Mouse (Mus musculus) CD4-positive, CD25-positive, alpha-beta regulatory T cell, adult 2 months (primary cell): ENCODE measurements around the gene Tex30.
"Not testable (repeated sequence)": the region's sequence is repeated elsewhere in the genome, so short reads cannot be mapped to it uniquely, and the experiment has no call there.

Experiments used
- DNase-seq: peaks from one replicate; pipeline ENCODE4 v3.0.0-alpha.2; 2012; ENCODE audit warnings: low read depth, low spot score

Tex30 gene

GRCm38 (mm10) chr1:44102259-44102717 is at the start of gene Tex30:
Tex30 (minus strand) TSS chr1:44102441.
- peak; percentile 95 for DNase-seq

DNA sequence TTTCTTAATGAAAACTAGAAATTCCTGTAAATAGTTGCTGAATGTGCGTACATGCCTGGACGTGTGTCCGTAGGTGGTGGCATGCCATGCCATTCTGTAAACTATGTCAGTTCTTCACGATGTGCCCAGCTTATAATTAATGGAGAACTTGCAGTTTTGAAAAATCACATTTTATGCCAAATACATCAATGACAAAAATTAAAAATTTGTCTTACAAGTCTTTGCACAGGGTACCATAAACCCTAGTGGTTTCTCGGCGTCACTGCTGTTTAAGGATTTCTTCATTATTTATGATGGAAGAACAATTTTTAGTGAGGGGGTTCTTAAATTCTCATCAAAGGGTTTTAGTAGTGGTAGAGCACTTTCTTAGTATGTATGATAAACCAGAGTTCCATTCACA is 46.5 kb upstream of the Tex30 start:
- peak; percentile 33 for DNase-seq

- peak; percentile 92 for DNase-seq
These were observed 45.5 kb upstream of the Tex30 start, which contains the start of gene Ercc5 for GRCm38 (mm10) chr1:44147563-44148381. Ercc5 (plus strand) TSS chr1:44147744.

DNA sequence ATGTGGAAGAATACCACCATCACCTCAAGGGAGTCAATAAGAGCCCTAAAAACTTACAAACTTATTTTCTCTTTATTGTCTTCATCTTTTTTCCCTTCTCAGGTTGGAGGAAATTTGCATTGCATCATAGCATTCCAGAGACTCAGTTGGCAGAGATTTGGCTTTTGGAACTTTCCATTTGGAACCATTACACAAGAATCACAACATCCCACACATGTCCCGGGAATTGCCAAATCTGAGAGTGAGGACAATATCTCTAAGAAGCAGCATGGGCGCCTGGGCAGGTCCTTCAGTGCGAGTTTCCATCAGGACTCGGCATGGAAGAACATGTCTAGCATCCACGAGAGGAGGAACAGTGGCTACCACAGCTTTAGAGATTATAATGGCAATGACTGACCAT is 40.5 kb upstream of the Tex30 start:
- no peak for DNase-seq

DNA sequence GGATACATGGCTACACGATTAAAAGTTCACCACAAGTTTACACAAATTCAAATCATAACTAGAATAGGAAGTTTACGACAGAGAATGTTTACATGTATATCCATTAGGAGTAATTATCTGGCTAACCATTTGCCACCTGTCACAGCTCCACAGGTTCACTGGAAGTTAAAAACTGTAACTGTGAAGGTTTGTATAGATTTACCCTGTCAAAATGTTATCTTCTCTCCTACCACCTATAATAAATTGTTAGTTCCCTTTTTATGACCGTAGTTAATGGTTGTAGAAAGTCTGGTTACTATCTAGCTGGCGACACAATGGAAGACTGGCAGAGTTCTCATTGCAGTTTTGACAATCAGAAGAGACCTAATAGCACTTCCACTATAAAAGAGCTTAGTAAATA is 38.0 kb upstream of the Tex30 start:
- no peak for DNase-seq

DNA sequence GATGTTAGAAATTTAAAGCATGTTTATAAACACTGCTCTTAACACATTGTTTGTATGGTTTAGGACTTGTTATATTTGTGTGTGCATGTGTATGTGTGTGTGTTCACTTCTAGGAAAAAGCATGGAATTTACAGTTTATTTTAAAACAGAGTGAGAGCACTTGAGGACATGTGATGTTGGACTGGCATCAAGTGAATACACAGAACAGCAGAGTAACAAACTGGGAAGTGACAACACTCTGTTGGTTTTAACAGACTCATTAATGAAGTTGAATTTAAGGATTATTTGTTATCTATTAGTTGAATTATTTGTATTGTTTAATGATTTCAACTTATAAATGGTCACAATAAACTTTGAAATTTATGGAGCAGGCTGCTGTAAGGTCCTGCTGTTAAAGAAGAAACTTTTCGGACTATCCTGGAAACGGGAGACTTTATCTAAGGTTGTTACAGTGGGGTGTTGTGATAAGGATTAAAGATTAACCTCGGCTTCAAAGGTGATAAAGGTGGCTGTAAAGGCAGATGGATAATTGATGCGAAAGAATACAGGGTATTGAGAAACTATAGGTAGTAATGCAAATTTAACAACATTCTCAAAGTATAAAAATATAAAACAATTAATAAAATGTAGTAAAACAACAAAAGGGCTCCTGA is 27.8 kb upstream of the Tex30 start:
- DNase-seq: no peak

GRCm38 (mm10) chr1:44125590-44125989 is 23.3 kb upstream of the Tex30 start:
- no peak for DNase-seq

DNA sequence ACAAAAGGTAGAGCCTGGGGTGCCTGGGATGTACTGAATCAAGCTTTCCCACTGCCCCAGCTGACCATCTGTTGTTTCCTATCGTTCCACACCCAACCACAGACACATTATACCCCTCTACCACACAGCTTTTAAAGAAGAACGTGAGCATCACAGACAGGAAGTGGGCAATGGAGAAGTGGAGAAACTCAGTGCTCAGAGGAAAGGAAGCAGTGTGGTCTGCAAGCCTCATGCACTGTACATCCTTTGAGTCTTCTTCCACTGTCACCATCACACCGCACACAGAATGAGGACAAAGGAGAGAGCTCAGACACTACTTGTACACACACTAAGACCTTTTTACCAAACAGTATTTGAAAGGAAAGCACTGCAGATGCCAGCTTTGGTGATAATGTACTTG is 20.0 kb upstream of the Tex30 start:
- DNase-seq: peak; percentile 63

DNA sequence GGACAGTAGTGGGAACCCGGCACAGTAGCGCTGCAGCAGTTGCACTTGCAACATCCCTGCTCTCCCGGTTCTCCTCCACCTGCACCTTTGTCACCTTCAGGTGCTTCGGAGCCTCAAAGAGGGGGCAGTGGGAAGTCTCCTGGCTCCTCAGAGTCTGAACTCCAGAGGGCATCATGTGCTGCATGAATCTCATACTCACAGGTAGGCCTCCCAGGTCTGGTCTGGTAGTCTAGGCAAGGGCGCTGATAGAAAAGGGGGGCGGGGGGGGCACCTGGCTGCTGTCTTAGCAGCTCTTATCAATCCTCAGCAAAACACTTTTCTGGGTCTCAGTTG is 17.8 kb upstream of the Tex30 start:
- no peak for DNase-seq

GRCm38 (mm10) chr1:44119201-44120073 is 17.2 kb upstream of the Tex30 start:
- DNase-seq: peak; percentile 75

- peak; percentile 84 for DNase-seq
These were observed 16.2 kb upstream of the Tex30 start, which contains the start of the genes Kdelc1 and Bivm for GRCm38 (mm10) chr1:44118239-44119054. Kdelc1 (minus strand) TSS chr1:44118808. Bivm (plus strand) TSS chr1:44118957.

DNA sequence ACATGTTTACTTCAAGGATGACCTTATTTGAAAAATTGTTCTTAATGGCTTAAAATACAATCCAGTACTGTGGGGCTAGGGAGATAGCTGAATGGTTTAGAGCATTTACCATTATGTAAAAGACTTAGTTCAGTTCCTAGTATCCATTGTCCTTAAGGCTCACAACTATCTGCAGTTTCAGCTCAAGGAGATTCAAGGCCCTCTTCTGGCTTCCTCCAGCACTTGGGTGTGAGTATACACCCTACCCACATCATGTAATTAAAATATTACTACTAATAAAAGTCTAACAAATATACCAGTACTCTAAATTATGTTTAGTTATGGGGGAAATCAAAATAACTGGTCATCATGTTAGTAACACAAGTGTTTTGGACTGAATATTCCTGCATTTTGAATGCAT is 15.3 kb upstream of the Tex30 start:
- no peak for DNase-seq

DNA sequence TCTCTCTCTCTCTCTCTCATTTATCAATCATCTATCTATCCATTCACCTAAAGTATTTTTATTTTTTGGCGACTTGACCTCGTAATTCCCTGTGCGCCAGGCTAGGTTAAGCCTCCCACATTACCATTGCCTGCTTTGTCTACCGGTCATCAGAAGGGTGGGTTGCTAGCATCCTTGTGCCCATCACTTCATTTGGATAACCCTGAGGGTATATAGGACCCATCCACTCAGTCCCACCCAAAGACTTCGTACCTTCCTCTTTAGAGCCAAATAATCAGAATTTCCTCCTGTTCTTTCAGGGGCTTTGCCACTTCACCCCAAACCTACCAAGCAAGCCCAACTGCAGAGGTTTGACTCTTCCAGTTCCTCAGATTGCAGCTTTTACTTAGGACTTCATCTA is 698 bp upstream of the Tex30 start:
- DNase-seq: peak; percentile 12

- DNase-seq: peak; percentile 83
These were observed 604 bp downstream of the Tex30 start for GRCm38 (mm10) chr1:44101448-44102225.

- peak; percentile 81 for DNase-seq
These were observed 37.6 kb downstream of the Tex30 start for GRCm38 (mm10) chr1:44064625-44065024.

DNA sequence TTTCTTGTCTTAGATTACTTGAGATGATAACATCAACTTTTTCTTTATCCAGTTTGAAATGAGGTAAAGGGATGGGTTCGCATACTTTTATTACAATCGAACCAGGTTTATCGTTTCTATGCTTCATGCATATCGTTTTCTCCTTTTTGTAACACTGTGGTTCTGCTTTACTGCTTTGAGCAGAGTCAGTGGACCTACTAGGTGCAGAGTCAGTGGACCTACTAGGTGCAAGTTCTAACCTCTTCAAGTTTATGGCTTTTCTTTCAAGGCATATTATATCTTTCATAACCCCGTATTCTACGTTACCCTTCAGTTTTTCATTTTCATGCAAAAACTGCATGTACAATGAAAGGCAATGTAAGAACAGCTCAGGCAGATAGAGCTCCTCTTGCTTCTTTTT is 38.8 kb downstream of the Tex30 start:
- no peak for DNase-seq

GRCm38 (mm10) chr1:44061836-44062235 is 40.4 kb downstream of the Tex30 start, which contains the start of gene Gm8251:
Gm8251 (minus strand) TSS chr1:44061936.
- no peak for DNase-seq

- no peak for DNase-seq
These were observed 44.4 kb downstream of the Tex30 start for GRCm38 (mm10) chr1:44057805-44058204.

DNA sequence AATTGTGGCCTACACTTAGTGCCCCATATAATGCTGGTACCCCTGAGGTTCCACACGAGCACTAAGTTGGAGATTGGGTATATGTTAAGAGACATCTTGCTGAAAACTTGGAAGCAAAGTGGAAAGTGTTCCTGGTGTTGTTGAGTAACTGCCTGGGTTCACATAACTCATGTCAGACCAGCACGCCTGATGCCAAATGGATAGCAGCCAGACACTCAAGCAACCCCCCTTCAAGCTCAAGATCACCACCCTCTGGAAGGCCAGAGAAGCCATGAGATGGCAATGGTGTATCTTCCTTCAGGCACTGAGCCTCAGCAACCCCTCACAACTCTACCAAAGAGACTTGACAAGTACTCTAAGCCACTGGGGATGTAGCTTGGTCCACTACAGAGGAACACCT is 55.7 kb downstream of the Tex30 start:
- no peak for DNase-seq

GRCm38 (mm10) chr1:44045689-44046088 is 56.6 kb downstream of the Tex30 start:
- DNase-seq: not testable (repeated sequence)
